Mouse (Mus musculus) MN1 (cell line): Measurements from ENCODE around the gene Etl4.

Experiments
- DNase-seq: peaks from one replicate; pipeline ENCODE4 v3.0.0-alpha.2; 2016; ENCODE audit warnings: low spot score

Etl4 gene

GRCm38 (mm10) chr2:20443671-20444440 is 534.3 kb downstream of the Etl4 start:
- no peak for DNase-seq

GRCm38 (mm10) chr2:20445156-20446155 is 535.9 kb downstream of the Etl4 start:
- no peak for DNase-seq

- DNase-seq: no peak
Measured at GRCm38 (mm10) chr2:20446180-20446579, 536.6 kb downstream of the Etl4 start.

- no peak for DNase-seq
Measured at GRCm38 (mm10) chr2:20450945-20451344, 541.4 kb downstream of the Etl4 start.

GRCm38 (mm10) chr2:20453506-20454206 is 544.1 kb downstream of the Etl4 start:
- no peak for DNase-seq

- no peak for DNase-seq
Measured at GRCm38 (mm10) chr2:20479199-20479598, 569.6 kb downstream of the Etl4 start.

- DNase-seq: no peak
Measured at GRCm38 (mm10) chr2:20486137-20486788, 576.7 kb downstream of the Etl4 start.

- no peak for DNase-seq
Measured at GRCm38 (mm10) chr2:20489090-20489489, 579.5 kb downstream of the Etl4 start.

- DNase-seq: no peak
Measured at GRCm38 (mm10) chr2:20492125-20492524, 582.5 kb downstream of the Etl4 start.

- DNase-seq: no peak
Measured at GRCm38 (mm10) chr2:20493806-20494205, 584.2 kb downstream of the Etl4 start.

GRCm38 (mm10) chr2:20494666-20495065 is 585.1 kb downstream of the Etl4 start:
- DNase-seq: no peak

GRCm38 (mm10) chr2:20496219-20496800 is 586.7 kb downstream of the Etl4 start:
- DNase-seq: no peak

- DNase-seq: no peak
Measured at GRCm38 (mm10) chr2:20507832-20508723, 598.5 kb downstream of the Etl4 start.

GRCm38 (mm10) chr2:20508724-20509052 is 599.1 kb downstream of the Etl4 start:
- DNase-seq: no peak

- DNase-seq: no peak
Measured at GRCm38 (mm10) chr2:20510061-20510460, 600.5 kb downstream of the Etl4 start.

GRCm38 (mm10) chr2:20516270-20516865 is 606.8 kb downstream of the Etl4 start:
- no peak for DNase-seq

GRCm38 (mm10) chr2:20517853-20518252 is 608.3 kb downstream of the Etl4 start:
- no peak for DNase-seq

GRCm38 (mm10) chr2:20518506-20518905 is 608.9 kb downstream of the Etl4 start:
- DNase-seq: no peak

- no peak for DNase-seq
Measured at GRCm38 (mm10) chr2:20519447-20520098, 610.0 kb downstream of the Etl4 start.

GRCm38 (mm10) chr2:20520099-20520475 is 610.5 kb downstream of the Etl4 start:
- no peak for DNase-seq
